Mouse (Mus musculus): ENCODE measurements around the gene Gm10447. TPM values are rescaled to one million over a fixed set of nuclear protein-coding genes. Genes with fewer than 3 reads are reported as not detected.

Gene Gm10447
- 0.16 and 0.19 TPM in 2 replicates for polyA plus RNA-seq (2016; fragmentation: Nextera tagmentation; extraction: Ambion mirVana)

- Histone ChIP-seq H3K4me1 (peaks cover 18% of the 10 kb centered on the region), H3K9me3 (no peaks in the 10 kb centered on the region), H3K27ac (replicated peaks) (peak within 1 kb of the TSS; percentile 78), H3K36me3 (replicated peaks) (no peaks in the 10 kb centered on the region), H3K27me3 (replicated peaks; ENCODE audit: low read depth, poor library complexity, severe bottlenecking) (peaks cover 69% of the 10 kb centered on the region), H3K4me3 (peak within 1 kb of the TSS; percentile 68)
- 3% methylated on average over 42 of the region's 42 CpGs for WGBS
- DNase-seq (ENCODE audit: low spot score): peak; percentile 85
These were observed at the start of gene Gm10447, which contains the start of gene Shroom1 for GRCm38 (mm10) chr11:53456474-53457371. Gm10447 (minus strand) TSS chr11:53457110. Shroom1 (plus strand) TSS chr11:53457205.

- Histone ChIP-seq H3K27ac (replicated peaks) (no peak overlapping the region), H3K36me3 (replicated peaks) (no peaks in the 10 kb centered on the region), H3K4me3 (no peak overlapping the region), H3K27me3 (replicated peaks; ENCODE audit: low read depth, poor library complexity, severe bottlenecking) (peaks cover 9% of the 10 kb centered on the region), H3K9me3 (no peaks in the 10 kb centered on the region), H3K4me1 (peaks cover 32% of the 10 kb centered on the region)
- WGBS: 59% methylated on average over 5 of the region's 5 CpGs
- DNase-seq (ENCODE audit: low spot score): no peak
These were observed 48.2 kb upstream of the Gm10447 start for GRCm38 (mm10) chr11:53505026-53505663.

GRCm38 (mm10) chr11:53504376-53504775 lies 47.5 kb upstream of the Gm10447 start:
- WGBS: 79% methylated on average over 8 of the region's 8 CpGs
- H3K27me3 ChIP-seq (replicated peaks; ENCODE audit: low read depth, poor library complexity, severe bottlenecking): peaks cover 17% of the 10 kb centered on the region

GRCm38 (mm10) chr11:53503738-53504137 lies 46.8 kb upstream of the Gm10447 start:
- H3K9me3 ChIP-seq: no peaks in the 10 kb centered on the region
- 88% methylated on average over 5 of the region's 5 CpGs for WGBS
- H3K27ac ChIP-seq (replicated peaks): no peak overlapping the region
- H3K4me1 ChIP-seq: peaks cover 33% of the 10 kb centered on the region
- peaks cover 23% of the 10 kb centered on the region for H3K27me3 ChIP-seq (replicated peaks; ENCODE audit: low read depth, poor library complexity, severe bottlenecking)
- DNase-seq (ENCODE audit: low spot score): no peak
- H3K36me3 ChIP-seq (replicated peaks): no peaks in the 10 kb centered on the region
- no peak overlapping the region for H3K4me3 ChIP-seq

More at GRCm38 (mm10) chr11:53504376-53504775, 47.5 kb upstream of the Gm10447 start:
- H3K27ac ChIP-seq (replicated peaks): no peak overlapping the region
- DNase-seq (ENCODE audit: low spot score): no peak
- H3K36me3 ChIP-seq (replicated peaks): no peaks in the 10 kb centered on the region
- H3K4me3 ChIP-seq: no peak overlapping the region
- no peaks in the 10 kb centered on the region for H3K9me3 ChIP-seq
- peaks cover 33% of the 10 kb centered on the region for H3K4me1 ChIP-seq

- H3K4me1 ChIP-seq: peaks cover 29% of the 10 kb centered on the region
- DNase-seq (ENCODE audit: low spot score): no peak
- H3K9me3 ChIP-seq: no peaks in the 10 kb centered on the region
- 84% methylated on average over 8 of the region's 8 CpGs for WGBS
- H3K4me3 ChIP-seq: no peak overlapping the region
- peaks cover 39% of the 10 kb centered on the region for H3K27me3 ChIP-seq (replicated peaks; ENCODE audit: low read depth, poor library complexity, severe bottlenecking)
- H3K36me3 ChIP-seq (replicated peaks): no peaks in the 10 kb centered on the region
- no peak overlapping the region for H3K27ac ChIP-seq (replicated peaks)
These were observed 45.3 kb upstream of the Gm10447 start for GRCm38 (mm10) chr11:53502039-53502765.

GRCm38 (mm10) chr11:53500569-53500968 lies 43.7 kb upstream of the Gm10447 start:
- Histone ChIP-seq H3K27me3 (replicated peaks; ENCODE audit: low read depth, poor library complexity, severe bottlenecking) (peaks cover 48% of the 10 kb centered on the region), H3K4me1 (peaks cover 44% of the 10 kb centered on the region)
- 10% methylated on average over 11 of the region's 11 CpGs for WGBS

GRCm38 (mm10) chr11:53496946-53497345 lies 40.0 kb upstream of the Gm10447 start:
- peaks cover 53% of the 10 kb centered on the region for H3K4me1 ChIP-seq

More at GRCm38 (mm10) chr11:53500569-53500968, 43.7 kb upstream of the Gm10447 start:
- peak; percentile 63 for DNase-seq (ENCODE audit: low spot score)
- Histone ChIP-seq H3K27ac (replicated peaks) (no peak overlapping the region), H3K4me3 (peak overlapping the region; percentile 19; the same call in 1 of the 2 replicates), H3K9me3 (no peaks in the 10 kb centered on the region), H3K36me3 (replicated peaks) (no peaks in the 10 kb centered on the region)

GRCm38 (mm10) chr11:53495417-53495816 lies 38.5 kb upstream of the Gm10447 start:
- DNase-seq (ENCODE audit: low spot score): no peak
- WGBS: 32% methylated on average over 6 of the region's 6 CpGs

More at GRCm38 (mm10) chr11:53496946-53497345, 40.0 kb upstream of the Gm10447 start:
- H3K27ac ChIP-seq (replicated peaks): peak overlapping the region; percentile 19; the same call in 1 of the 2 replicates
- no peaks in the 10 kb centered on the region for H3K9me3 ChIP-seq
- DNase-seq (ENCODE audit: low spot score): no peak
- peaks cover 48% of the 10 kb centered on the region for H3K27me3 ChIP-seq (replicated peaks; ENCODE audit: low read depth, poor library complexity, severe bottlenecking)
- no peak overlapping the region for H3K4me3 ChIP-seq
- 81% methylated on average over 6 of the region's 6 CpGs for WGBS
- H3K36me3 ChIP-seq (replicated peaks): no peaks in the 10 kb centered on the region

GRCm38 (mm10) chr11:53493243-53493955 lies 36.5 kb upstream of the Gm10447 start:
- Histone ChIP-seq H3K27me3 (replicated peaks; ENCODE audit: low read depth, poor library complexity, severe bottlenecking) (peaks cover 39% of the 10 kb centered on the region), H3K27ac (replicated peaks) (no peak overlapping the region; the same call in 1 of the 2 replicates), H3K9me3 (no peaks in the 10 kb centered on the region), H3K4me1 (peaks cover 53% of the 10 kb centered on the region), H3K36me3 (replicated peaks) (no peaks in the 10 kb centered on the region), H3K4me3 (no peak overlapping the region)
- peak; percentile 54 for DNase-seq (ENCODE audit: low spot score)
- WGBS: 24% methylated on average over 3 of the region's 3 CpGs

More at GRCm38 (mm10) chr11:53495417-53495816, 38.5 kb upstream of the Gm10447 start:
- H3K27me3 ChIP-seq (replicated peaks; ENCODE audit: low read depth, poor library complexity, severe bottlenecking): peaks cover 48% of the 10 kb centered on the region
- no peaks in the 10 kb centered on the region for H3K36me3 ChIP-seq (replicated peaks)
- H3K27ac ChIP-seq (replicated peaks): no peak overlapping the region
- no peak overlapping the region for H3K4me3 ChIP-seq
- H3K4me1 ChIP-seq: peaks cover 51% of the 10 kb centered on the region
- no peaks in the 10 kb centered on the region for H3K9me3 ChIP-seq

- H3K4me1 ChIP-seq: peaks cover 62% of the 10 kb centered on the region
- peak; percentile 54 for DNase-seq (ENCODE audit: low spot score)
- H3K9me3 ChIP-seq: no peaks in the 10 kb centered on the region
- H3K27ac ChIP-seq (replicated peaks): peak overlapping the region; percentile 65
- H3K36me3 ChIP-seq (replicated peaks): no peaks in the 10 kb centered on the region
- WGBS: 9% methylated on average over 8 of the region's 8 CpGs
- 0 out of 2 replicates have a peak overlapping the region, but pooled peaks have one; percentile 12 for H3K4me3 ChIP-seq
- peaks cover 39% of the 10 kb centered on the region for H3K27me3 ChIP-seq (replicated peaks; ENCODE audit: low read depth, poor library complexity, severe bottlenecking)
These were observed 35.1 kb upstream of the Gm10447 start for GRCm38 (mm10) chr11:53491954-53492401.

- no peak overlapping the region for H3K4me3 ChIP-seq
- H3K36me3 ChIP-seq (replicated peaks): no peaks in the 10 kb centered on the region
- no peak for DNase-seq (ENCODE audit: low spot score)
- peaks cover 51% of the 10 kb centered on the region for H3K4me1 ChIP-seq
- WGBS: 62% methylated on average over 9 of the region's 9 CpGs
- peaks cover 48% of the 10 kb centered on the region for H3K27me3 ChIP-seq (replicated peaks; ENCODE audit: low read depth, poor library complexity, severe bottlenecking)
- no peaks in the 10 kb centered on the region for H3K9me3 ChIP-seq
- no peak overlapping the region for H3K27ac ChIP-seq (replicated peaks)
These were observed 32.5 kb upstream of the Gm10447 start for GRCm38 (mm10) chr11:53489421-53489820.

Measured in embryonic facial prominence, embryonic 10.5 days (tissue).